Mouse (Mus musculus): ENCODE measurements around the gene Pigr.

GRCm38 (mm10) chr1:130883146-130883545 is 56.7 kb downstream of the Pigr start:
- TF ChIP-seq CTCF (IDR thresholded peaks at IDR 0.05; ENCODE audit: low read depth, low read length) (no peak), POLR2A (IDR thresholded peaks at IDR 0.05; ENCODE audit: extremely low read depth, insufficient read depth, low read length) (no peak)

Measured in liver, adult 2 months (tissue).